Mouse (Mus musculus): ENCODE measurements at regions not wholly inside any gene's neighbourhood (a gene's known extent, or its start where the extent isn't known, plus 50 kb on each side); places are given as distances from the start of the nearest gene placed in this dataset.

GRCm38 (mm10) chr17:87531411-87532157, 84.8 kb upstream of the Calm2 start:
- peak; percentile 63 for DNase-seq (ENCODE audit: low read depth, low spot score)

- DNase-seq (ENCODE audit: low read depth, low spot score) = peak; percentile 28
These were observed 85.4 kb upstream of the Calm2 start for GRCm38 (mm10) chr17:87532158-87532545.

- DNase-seq (ENCODE audit: low read depth, low spot score) = no peak
These were observed 86.0 kb upstream of the Calm2 start for GRCm38 (mm10) chr17:87532762-87533161.

- no peak for DNase-seq (ENCODE audit: low read depth, low spot score)
These were observed 86.2 kb upstream of the Epcam start for GRCm38 (mm10) chr17:87549568-87549967.

GRCm38 (mm10) chr17:87550518-87551164, 85.1 kb upstream of the Epcam start:
- DNase-seq (ENCODE audit: low read depth, low spot score) = no peak

GRCm38 (mm10) chr17:87554561-87554960, 81.2 kb upstream of the Epcam start:
- DNase-seq (ENCODE audit: low read depth, low spot score) = no peak

GRCm38 (mm10) chr17:87558419-87558818, 77.4 kb upstream of the Epcam start:
- DNase-seq (ENCODE audit: low read depth, low spot score) = no peak

GRCm38 (mm10) chr17:87559641-87560040, 76.1 kb upstream of the Epcam start:
- DNase-seq (ENCODE audit: low read depth, low spot score) = no peak

GRCm38 (mm10) chr17:87560923-87561322, 74.9 kb upstream of the Epcam start:
- no peak for DNase-seq (ENCODE audit: low read depth, low spot score)

- DNase-seq (ENCODE audit: low read depth, low spot score) = peak; percentile 31
These were observed 72.4 kb upstream of the Epcam start for GRCm38 (mm10) chr17:87563375-87563774.

- no peak for DNase-seq (ENCODE audit: low read depth, low spot score)
These were observed 70.1 kb upstream of the Epcam start for GRCm38 (mm10) chr17:87565631-87566030.

- peak; percentile 47 for DNase-seq (ENCODE audit: low read depth, low spot score)
These were observed 69.5 kb upstream of the Epcam start for GRCm38 (mm10) chr17:87566296-87566695.

GRCm38 (mm10) chr17:87566996-87567395, 68.8 kb upstream of the Epcam start:
- DNase-seq (ENCODE audit: low read depth, low spot score) = no peak

GRCm38 (mm10) chr17:87567475-87567874, 68.3 kb upstream of the Epcam start:
- DNase-seq (ENCODE audit: low read depth, low spot score) = no peak

- no peak for DNase-seq (ENCODE audit: low read depth, low spot score)
These were observed 65.8 kb upstream of the Epcam start for GRCm38 (mm10) chr17:87569981-87570380.

- peak; percentile 43 for DNase-seq (ENCODE audit: low read depth, low spot score)
These were observed 65.0 kb upstream of the Epcam start for GRCm38 (mm10) chr17:87570676-87571344.

GRCm38 (mm10) chr17:87571345-87571932, 64.3 kb upstream of the Epcam start:
- peak; percentile 97 for DNase-seq (ENCODE audit: low read depth, low spot score)

GRCm38 (mm10) chr17:87583575-87583974, 52.2 kb upstream of the Epcam start:
- DNase-seq (ENCODE audit: low read depth, low spot score) = no peak

- DNase-seq (ENCODE audit: low read depth, low spot score) = peak; percentile 7
These were observed 50.4 kb upstream of the Epcam start for GRCm38 (mm10) chr17:87585355-87585754.
